Mouse (Mus musculus) layer of hippocampus, adult 8-10 months (tissue): ENCODE data around the gene Fgfr2. TPM values are rescaled to one million over a fixed set of nuclear protein-coding genes. Genes with fewer than 3 reads are reported as not detected.

Experiments
- DNase-seq, 2 experiments: peaks; one replicate each; pipeline ENCODE4 v3.0.0; 2022; ENCODE audit warnings: low spot score in 2 of 2
- total RNA-seq, 4 experiments: library from RNA; stranded (reverse); gene quantifications; 2 replicates each; pipeline ENCODE4 v1.2.4; 2022

Fgfr2 gene
- total RNA-seq, 4 experiments from 2014 or later: 60.7 to 72.9 (median 65.8) TPM

DNA sequence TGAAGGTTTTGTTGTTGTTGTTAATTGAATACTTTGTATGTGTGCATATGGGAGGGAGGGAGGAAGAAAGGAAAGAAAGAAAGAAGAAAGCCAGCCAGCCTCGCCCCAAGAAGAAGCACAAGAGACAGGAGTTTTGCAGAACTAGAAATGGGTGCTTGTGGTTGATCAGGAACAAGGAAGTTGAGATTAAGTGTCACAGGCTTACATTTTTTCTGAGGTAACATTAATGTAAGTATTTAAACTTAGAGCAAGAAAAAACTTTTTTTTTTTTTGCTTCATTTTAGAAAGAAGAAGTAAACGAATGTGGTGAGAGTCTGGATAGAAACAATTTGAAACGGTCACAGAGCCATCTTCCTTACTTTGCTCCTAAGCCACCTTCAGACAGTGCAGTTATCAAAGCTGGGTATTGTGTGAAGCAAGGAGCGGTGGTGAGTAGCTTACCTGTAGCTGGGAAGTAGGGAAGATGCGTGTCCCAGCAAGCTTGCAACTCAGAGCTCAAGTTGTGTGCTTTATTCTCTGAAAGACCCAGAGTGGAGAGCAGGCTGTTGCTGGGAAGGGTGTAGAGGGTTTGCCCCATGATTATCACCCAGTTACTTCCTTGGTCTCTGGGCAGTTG is 2222.8 kb downstream of the Fgfr2 start:
- no peak for DNase-seq

DNA sequence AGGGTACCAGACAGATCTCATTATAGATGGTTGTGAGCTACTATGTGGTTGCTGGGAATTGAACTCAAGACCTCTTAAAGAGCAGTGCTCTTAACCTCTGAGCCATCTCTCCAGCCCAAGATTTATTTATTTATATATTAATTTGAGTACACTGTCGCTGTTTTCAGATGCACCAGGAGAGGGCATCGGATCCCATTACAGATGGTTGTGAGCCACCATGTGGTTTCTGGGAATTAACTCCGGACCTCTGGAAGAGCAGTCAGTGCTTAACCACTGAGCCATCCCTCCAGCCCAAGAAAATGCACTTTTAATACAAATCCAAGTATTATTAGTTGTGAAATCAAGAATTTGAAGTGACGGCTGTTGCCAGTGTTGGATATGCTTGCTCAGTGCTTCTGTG is 2224.8 kb downstream of the Fgfr2 start:
- DNase-seq: no peak

DNA sequence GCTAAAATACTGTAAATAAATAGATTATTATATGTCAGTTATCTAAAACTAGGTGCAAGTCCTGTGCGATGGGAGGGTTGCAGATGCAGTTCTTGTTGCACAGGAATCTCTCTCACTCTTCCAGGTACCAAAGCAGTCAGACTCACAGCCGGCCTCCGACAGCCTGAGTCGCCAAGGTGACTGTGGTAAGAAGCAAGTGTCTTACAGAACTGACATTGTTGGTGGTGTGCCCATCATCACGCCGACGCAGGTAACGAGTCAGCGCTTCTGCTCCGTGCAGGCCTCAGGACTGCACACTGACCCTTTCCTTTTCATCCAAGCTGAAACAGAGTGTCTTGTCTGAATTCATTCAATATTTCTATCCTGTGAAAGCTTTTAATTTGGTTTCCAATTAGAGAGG is 2225.9 kb downstream of the Fgfr2 start:
- no peak for DNase-seq

DNA sequence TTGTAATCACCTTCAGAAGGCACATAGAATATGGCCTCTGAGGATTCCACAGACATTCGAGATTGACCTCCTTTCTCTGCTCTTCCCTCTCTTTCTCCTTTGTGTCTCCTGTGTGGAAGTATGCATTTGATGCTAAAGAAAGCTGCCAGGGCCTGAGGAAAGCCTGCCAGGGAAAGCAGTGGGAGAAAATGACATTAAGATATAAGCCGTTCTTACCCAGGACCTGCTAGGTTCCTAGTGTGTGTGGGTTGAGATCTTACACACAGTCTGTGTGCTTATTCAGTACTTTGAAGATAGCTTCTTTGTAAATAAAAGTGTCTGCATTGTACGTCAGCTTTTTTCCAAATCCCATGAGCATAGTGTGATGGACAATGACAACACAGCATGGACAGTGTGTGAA is 2227.1 kb downstream of the Fgfr2 start:
- no peak for DNase-seq

DNA sequence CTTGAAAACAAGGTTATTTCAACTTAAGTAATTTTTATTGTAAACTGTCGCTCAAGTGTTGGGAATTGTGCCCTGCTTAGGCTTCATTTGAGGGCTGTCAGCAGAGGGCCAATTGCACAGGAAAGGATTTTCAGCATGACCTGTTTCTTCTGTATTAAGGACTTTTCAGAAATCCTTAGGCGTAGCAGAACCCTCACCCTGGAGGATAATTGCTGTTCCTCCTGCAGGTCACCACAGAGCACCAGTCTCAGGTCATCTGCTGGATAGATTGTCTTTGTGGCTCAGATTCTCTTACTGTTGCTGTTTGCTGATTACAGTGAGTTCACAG is 2227.6 kb downstream of the Fgfr2 start:
- no peak for DNase-seq

DNA sequence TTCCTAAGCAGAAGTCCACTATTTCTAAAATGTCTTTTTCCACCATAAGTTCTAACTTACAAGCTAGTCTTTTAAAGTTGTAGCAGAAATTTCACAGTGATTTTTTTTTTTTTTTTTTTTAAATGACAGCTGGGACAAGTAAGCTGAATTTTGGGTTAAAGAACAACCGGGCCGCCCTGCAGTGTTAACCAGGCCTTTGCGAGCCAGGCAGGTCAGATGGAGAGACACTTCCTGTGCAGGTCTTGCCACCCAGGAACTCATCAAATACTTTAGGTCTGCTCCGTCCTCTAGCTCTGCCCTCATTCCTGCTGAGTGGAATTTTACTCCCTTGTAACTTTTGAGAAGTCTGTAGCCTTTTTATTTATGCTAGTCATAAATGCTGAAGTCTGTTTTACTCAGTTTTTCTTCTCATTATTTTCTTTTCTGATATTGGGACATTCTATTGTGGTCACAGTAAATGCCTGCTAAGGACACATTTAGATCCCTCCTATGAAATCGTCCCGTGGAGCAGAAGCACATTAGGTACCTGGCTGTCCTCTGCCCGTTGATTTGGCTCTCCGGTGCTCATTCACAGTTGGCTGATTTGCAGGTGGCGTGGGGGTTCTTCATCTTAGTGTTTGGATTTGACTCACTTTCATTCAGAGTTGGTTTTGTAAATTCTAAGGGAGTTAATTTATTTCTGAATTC is 2228.1 kb downstream of the Fgfr2 start:
- no peak for DNase-seq

DNA sequence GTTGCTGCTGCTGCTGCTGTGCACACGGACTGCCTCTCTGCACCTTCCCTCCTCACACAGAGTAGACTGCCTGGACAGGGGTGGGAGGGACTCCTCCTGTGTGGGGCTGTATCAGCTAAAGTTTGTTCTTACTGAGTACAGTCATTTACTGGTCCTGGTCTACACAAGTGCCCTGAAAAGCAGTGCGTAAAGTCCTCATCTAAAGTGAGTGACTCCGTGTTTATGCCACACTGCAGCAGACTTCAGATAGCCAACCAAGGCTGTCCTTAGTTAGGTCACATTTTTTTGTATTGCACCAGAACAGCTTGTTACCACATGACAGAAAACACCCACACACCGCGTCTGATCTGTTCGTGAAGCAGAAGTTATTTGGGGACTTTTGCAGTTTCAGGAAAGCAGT is 2230.2 kb downstream of the Fgfr2 start:
- peak; percentile 38 to 47 for DNase-seq

DNA sequence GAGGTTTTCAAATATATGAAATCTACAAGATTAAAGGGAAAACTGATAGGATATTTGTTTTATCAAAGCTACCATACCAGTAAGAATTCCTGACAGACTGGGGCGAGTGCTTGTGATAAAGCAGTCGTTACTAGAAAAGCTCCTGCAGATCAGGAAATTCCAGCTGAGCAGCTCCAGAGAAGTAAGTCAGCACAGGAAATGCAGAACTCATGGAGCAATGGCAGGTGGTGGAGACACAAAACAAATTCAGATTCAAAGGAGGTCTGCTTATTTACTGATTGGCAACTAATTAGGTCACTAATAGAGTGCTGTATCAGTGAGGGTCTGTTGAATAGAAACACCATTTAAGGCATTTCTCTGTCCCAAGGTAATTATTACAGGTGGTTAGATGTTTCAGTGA is 2232.3 kb downstream of the Fgfr2 start:
- DNase-seq: no peak

DNA sequence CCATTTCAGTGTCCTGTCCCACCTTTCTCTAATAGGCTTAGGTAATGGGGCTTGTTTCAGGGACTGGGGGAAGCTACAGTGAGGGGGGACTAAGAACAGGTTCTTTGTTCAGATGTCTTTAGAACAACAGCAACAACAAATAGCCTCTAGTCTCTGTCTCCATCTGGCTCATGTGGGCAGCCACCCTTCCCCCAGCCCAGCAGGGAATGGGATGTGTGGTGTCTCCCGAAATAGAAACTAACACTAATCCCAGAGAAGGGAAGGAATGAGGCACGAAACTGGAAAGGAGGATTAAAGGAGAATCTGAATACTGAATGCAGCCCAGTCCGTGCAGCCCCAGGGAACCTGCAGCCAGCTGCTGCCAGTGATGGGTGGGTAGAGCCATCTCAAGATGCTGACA is 2235.2 kb downstream of the Fgfr2 start:
- peak in 1 of 2 experiments; percentile 53 for DNase-seq

DNA sequence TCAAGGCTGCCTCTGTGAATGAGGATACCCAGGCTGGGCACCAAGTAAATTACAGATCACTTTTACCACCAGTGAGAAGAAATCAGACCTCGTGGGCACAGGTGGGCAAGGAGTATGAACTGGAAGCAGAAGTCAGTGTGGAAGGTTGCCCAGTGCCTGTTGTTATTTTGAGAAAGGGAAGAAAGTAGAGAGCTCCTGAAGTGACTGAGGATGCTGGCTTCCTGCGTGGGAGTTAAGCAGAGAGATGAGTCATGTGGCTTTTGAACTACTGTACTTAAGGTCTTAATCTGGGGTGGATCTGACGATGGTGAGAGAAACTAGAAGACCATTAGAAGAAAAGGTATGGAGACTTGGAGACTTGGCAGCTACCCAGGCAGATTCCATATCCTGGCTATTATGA is 2236.9 kb downstream of the Fgfr2 start:
- DNase-seq: no peak

DNA sequence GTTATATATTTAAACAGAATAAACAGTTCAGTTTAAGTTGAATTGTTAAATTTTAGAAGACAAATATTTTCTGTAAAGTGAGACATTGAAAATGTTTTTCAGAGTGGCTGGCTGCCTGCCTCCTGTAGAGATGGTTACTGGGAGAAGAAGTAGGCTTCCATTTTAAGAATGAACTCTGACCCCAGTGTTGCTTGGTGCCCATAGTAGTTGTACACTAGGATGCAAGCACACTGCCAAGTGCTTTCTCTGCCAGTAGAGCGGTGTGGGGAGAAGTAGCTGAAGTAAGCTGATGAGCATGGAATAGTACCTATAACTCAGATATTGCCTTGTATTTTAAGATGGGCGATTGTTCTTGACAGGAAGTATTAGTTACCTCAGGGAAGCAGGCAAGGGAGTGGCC is 2239.0 kb downstream of the Fgfr2 start:
- DNase-seq: no peak

DNA sequence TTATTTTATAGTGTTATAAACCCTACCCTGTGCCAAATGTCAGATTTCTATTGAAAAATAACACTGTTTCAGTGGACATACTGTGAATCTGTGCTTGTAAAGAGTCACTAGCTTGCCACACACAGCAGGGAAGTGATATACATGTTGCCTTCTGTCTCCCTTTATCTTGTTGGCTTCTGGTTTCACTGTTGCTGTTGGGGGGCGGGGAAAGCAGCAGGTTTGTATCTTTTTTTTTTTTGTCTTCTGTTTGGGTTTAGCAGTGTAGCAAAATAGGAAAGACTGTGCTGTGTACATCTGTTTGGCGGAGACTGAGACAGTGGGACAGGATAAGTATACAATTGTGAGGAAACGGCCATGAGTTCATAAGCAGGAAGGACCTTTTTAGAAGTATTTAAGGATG is 2255.9 kb downstream of the Fgfr2 start:
- no peak for DNase-seq

DNA sequence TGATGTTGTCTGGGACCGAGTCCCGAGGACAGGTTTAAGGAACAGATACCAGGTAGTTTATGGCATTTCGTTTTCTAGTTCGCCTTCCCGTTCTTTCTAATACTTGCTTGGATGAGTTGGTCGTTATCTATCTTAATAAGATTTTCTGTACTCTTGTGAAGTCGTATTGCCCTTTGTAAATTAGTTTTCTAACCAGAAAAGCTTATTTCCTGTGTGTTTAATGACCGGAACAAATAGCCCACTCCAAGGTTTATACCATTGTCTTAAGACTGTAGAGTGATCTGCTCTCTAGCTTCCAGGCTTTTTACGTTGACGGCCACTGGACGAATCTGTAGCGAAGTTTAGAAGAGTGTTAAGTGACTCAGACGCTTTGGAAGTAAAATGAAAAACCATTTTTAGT is 2256.5 kb downstream of the Fgfr2 start:
- DNase-seq: no peak

DNA sequence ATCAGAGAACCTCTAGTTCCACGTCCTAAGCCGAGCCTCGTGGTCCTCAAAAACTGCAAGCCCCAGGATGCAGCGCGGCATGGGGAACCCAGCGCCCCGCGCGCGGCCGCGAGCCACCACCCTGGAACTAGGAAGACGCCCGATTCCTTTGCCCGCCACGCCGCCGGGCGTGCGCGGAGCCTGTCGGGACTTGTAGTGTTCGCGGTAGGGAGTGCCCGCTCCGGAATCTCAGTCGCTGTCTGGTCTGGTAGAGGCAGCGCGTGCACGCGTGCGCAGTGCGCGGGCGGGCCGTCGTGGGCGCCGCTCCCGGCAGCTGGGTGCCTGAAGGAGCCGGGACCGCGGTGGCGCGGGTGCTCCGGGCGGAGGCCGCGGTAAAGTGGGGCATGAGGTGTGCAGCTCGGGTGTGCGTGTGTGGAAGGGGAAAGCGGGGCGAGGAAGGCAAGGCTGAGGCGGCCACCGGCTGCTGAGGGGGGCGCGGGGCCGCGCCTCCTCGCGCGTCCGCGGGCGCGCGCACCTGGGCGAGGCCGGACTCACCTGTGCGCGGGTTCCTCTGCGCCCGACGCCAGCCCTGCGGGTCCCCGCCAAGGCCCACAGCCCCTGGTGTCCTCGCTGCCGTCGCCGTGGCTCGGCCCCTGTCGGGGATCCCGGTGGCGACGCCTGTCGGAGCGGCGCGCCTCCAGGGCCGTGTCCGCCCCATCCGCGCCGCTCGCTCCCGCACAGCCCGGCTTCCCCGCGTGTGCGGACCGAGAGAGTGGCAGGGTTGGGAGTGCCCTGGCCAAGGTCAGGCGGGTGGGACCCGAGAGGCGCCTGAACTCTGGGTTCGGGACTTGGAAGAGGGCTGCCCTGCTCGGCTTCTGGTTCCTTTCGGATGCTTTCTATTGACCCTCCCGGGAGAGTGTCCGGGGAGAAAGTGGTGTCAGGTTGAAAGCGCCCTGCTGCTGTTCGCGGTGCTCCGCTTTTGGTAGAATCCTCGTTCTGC is 2257.2 kb downstream of the Fgfr2 start, which contains the start of gene Plekha1:
Gene Plekha1, plus strand, starts transcription at position 144 of the 979 bp plus-strand sequence.
- DNase-seq: peak; percentile 98

DNA sequence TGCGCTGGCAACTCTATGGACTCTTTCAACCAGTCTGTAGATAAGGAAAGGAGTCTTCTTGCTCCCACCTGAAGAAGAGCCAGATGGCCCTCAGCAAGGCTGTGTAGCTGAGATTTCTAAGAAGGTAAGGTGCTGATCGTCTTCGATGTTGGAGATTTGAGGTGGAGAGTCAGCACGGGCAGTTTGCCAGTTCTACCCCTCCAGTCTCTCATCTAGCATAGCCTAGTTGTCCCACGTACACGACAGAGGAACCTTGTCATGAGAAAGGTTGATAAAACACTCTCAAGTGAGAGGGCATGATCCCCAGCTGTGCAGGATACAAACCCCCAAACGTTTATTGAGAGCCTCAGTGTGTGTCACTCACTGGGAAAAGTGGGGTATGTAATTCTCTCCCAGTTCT is 2258.4 kb downstream of the Fgfr2 start:
- no peak for DNase-seq

DNA sequence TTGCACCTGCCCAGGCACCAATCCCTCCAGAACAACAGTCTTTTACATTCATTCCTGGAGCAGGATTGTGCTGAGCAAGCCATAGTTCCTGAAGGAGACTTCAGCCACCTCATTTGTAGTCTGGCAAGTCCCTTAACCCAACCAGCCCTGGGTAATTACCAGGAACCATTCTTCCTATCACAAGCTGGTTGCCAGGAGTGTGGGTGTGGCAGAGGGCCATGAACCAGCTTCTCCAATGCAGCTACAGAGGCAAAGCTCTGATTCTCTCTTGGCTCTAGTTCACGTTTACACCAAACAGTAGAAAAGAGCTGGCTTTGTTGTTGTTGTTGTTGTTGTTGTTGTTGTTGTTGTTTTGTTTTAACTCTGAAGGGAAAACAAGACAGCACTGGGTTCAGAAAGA is 2260.6 kb downstream of the Fgfr2 start:
- peak; percentile 45 to 47 for DNase-seq

DNA sequence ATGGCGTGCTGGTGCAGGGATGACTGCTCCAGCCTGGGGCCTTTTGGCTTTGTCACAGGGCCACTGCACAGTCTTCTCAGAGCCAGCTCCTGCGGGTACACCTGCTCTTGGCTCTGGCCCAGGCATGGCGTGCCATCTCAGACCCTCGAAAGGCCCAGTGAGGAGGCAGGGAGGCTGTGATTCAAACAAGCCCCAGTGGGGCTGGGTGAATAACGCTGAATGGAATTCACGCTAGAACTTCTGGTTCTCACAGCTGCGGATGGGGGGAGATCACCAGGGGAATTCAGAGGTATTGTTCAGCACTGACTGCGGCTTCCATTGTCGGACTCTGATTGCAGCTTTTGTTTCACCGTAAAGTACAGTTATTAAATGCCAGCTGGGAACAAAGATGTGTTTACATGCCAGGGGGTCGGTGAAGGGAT is 2262.4 kb downstream of the Fgfr2 start:
- peak in 1 of 2 experiments; percentile 15 for DNase-seq

DNA sequence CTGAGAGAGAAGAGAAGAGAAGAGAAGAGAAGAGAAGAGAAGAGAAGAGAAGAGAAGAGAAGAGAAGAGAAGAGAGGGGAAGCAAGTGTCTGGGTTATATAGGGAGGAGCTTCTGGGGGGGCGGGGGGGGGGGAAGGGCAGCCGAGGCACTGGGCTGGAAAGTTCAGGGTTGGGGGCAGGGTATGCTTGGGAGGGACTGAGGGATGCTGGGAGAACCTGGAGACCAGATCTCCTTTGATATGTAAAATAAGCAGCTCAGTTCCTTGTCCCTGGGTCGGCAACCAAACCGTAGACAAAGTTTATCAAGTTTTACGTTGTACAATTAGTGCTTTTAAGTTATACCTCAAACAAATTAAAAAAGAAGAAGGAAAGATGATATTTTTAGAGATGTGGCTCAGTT is 2263.2 kb downstream of the Fgfr2 start:
- no peak for DNase-seq

DNA sequence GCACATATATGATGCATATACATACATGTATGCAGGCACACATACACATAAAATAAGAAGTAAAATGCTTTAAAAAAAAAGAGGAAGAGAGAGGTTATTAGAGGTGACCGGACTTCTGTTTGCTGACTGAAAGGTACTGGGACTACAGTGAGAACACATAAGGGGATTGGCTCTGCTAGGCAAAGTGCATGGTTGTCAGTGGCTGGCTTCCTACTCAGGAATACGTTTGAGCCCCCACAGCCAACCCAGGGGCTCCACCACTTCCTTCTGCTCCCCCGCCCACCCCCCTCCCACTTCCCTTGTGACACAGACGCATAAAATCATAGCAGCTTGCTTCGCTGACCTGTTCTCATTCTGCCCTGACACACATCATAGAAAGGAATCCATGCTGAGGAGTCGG is 2265.2 kb downstream of the Fgfr2 start:
- DNase-seq: no peak

DNA sequence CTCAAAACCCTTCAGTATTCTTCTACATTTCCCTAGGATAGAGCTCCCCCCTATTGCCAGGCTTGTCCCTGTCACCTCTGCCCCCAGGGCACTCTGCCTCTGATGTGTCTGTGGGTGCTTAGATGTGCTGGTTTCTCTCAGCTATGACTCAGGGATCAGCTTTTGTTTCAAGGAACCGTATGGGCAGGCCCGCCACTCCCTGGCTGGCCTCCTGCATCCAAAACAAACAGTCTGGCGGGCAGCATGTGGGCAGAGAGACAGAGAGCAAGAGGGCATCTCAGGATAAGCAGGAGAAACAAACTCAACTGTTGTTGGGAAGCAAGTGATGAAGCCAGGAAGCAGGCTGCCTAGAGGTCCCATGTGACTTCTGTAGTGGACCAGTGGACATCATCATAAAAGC is 2267.5 kb downstream of the Fgfr2 start:
- DNase-seq: no peak

DNA sequence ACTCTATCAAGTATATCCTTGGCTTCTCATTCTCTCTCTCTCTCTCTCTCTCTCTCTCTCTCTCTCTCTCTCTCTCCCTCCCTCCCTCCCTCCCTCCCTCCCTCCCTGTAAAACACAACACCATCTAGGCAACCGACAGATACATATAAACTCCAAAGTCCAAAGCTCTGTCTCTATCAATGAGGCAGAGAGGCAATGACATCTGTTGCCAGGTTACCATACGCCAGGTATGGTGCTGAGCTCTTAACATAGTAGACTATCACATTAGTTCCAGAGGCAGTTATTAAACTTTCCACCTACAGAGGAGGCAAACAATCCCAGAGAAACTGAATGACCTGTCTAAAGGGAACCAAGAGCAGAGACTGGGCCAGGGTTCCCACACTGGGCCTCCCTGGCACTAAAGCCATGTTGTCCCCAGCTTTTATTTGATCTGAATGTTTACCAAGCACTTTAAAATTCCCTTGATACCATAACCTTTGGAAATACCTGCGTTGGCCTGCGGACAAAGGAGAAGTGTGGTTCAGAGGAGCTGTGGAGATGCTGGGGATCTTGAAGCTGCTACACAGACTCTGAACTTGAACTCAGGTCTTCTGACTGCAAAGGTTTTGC is 2268.4 kb downstream of the Fgfr2 start:
- DNase-seq: no peak
